Mouse (Mus musculus): Measurements from ENCODE around the gene Camta1. TPM values are rescaled to one million over a fixed set of nuclear protein-coding genes. Genes with fewer than 3 reads are reported as not detected.

Gene Camta1
- total RNA-seq, 2 experiments from 2014 or later, result 234 to 244 TPM

DNA sequence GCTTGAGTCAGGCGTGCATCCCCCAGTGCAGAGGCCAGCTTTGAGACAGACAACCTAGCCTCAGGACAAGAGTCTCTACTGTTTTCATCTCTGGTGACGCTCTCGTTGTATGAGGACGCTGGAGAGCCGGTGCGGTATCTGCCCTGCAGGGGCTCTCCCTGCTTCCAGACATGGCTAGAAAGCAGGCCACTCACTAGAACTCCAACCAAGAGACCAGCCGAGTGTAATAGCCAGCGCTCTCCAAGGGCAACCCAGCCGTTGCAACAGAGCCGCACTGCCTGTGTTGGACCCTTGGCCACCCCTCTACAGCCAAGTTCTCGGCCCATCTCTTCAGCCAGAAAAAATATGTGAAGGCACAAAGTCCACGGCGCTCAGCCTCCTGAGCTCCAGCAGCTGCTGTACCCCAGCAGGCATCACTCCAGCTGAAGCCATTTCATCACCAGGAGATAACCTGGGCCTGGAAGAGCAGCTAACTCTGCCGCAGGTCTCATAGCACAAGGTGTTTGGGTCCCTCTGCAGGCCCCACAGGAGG is 443.3 kb downstream of the Camta1 start:
- no peak for DNase-seq (ENCODE audit: low spot score)
- intact Hi-C loops (cut with DNase I), result no loop called here

DNA sequence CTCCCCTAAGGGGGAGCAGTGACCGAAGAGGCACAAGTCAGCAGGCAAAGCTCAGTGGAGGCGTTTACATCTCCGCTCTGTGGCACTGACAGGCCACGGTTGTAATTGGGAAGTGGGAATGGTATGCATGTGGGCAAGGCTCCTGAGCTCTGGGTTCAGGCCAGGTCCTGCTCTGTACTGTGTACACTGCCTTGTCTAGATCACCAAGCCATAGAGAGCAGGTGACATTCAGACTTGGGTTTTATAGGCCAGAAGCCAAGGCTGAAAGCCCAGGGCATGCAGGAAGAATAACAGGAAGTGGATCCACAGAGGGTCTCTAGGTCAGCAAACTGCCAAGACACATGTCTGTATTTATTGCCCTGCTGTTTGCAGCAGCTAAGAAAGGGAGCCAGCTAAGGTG is 445.9 kb downstream of the Camta1 start:
- intact Hi-C loops (cut with DNase I), result no loop called here
- DNase-seq (ENCODE audit: low spot score), result no peak

DNA sequence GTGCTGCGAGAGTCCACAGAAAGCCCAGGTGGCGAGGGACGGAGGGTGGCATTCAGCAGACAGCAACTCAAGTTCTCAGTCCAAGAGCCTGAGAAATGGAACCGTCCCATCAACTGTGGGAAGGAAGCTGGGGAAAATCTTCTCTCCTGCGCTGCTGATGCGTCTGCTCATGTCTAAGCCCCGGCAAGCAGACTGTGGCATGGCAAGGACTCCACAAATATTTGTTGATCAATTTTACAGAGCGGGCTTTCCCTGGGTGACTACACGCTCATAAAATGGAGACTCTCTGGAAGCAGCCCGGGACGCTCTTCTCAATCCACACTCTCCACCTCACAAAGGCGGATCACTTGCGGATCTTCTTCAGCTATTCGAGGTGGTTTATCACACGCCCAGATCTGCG is 446.3 kb downstream of the Camta1 start:
- no peak for DNase-seq (ENCODE audit: low spot score)
- intact Hi-C loops (cut with DNase I), result no loop called here

DNA sequence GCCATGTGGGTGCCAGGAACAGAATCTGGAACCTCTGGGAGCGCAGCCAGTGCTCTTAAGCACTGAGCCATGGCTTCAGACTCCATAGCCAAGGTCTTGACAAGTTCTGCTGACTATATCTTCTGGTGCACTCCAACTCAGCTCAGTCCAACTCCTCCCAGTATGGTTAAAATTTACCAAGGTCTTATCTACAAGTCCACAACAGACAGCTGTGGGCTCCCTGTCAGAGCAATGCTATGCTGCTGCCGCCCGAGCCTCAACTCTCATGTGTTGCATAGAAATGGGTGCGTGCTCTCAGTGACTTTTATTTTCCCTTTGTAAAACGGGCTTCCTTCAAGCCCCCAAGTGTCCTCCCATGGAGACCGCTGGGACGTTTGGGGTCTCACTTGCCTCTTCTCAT is 446.7 kb downstream of the Camta1 start:
- no peak for DNase-seq (ENCODE audit: low spot score)

DNA sequence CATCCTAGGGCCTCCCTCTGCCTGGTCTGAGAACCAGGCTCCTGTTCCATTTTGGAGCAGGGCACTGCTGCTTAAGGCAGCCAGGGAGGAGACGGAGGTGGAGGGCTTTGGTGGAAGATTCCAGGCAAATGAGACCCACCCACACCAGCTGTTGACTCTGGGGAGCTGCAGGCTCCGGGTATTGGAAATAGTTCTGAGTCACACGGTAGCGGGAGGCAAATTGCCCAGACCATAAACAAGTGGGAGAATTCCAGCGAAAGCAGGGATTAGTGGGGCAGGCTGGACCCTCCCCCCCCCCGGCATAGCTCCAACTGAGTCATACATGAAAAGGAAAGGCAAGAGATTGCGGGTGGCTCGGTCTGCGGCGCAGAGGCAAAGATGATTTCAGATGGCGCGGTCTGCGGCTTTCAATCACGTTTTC is 450.0 kb downstream of the Camta1 start:
- DNase-seq (ENCODE audit: low spot score), result peak; percentile 31
- intact Hi-C loops (cut with DNase I), result no loop called here

More for the DNA sequence above, 446.7 kb downstream of the Camta1 start:
- intact Hi-C loops (cut with DNase I), result no loop called here

DNA sequence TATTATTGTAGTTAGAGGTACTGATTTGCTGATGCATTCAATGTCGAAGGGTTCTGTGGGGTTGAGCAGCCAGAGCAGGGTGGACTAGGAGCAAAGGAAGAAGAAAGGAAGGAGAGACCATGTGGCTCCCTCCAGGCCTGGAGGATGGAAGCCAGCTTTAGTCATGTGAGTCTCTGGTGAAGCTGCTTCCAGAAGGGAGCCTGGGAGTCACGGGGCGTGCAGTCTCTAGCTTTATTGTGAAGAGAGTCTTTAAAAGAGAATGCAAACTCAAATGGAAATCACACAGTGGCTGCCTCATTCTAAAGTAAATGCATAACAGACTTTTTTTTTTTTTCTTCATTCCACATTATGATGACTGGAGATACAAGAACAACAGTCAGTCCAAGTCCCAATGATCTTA is 450.7 kb downstream of the Camta1 start:
- intact Hi-C loops (cut with DNase I), result no loop called here
- no peak for DNase-seq (ENCODE audit: low spot score)

DNA sequence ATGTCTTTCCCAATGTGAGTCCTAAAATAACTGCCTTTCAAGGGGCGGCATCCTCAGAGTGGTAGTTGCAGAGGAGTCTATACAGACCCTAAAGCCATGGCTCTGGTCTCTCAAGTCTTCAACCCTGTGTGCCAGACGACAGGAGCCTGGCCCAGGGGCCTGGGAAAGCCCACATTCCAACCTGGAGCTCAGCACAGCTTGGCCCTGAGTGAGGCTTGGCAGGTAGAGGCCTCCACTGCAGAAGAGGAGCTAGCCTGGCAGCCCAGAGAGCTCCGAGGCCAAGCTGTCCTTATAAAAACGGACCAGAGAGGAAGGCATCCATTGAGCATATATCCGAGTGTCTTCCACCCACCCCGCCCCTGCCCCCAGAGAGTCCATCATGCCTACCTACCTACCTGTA is 452.4 kb downstream of the Camta1 start:
- DNase-seq (ENCODE audit: low spot score), result no peak
- intact Hi-C loops (cut with DNase I), result no loop called here

DNA sequence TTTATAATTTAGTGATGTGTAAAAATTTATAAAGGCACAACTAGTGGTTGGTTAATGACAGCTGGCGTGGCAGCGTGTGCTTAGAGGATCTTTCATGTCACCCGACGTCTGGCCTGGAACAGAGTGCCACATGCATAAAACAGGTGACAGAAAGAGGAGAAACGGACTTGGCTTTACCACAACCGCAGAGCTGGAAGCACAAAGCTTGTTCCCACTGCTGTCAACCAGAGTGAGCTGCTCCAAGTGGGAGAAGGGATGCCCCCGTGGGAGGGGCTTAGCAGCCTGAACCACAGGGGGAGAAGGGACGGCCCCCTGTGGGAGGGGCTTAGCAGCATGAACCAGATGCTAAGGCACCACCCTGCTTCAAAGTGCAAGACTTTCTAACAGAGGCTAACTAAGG is 452.9 kb downstream of the Camta1 start:
- no peak for DNase-seq (ENCODE audit: low spot score)
- intact Hi-C loops (cut with DNase I), result no loop called here

DNA sequence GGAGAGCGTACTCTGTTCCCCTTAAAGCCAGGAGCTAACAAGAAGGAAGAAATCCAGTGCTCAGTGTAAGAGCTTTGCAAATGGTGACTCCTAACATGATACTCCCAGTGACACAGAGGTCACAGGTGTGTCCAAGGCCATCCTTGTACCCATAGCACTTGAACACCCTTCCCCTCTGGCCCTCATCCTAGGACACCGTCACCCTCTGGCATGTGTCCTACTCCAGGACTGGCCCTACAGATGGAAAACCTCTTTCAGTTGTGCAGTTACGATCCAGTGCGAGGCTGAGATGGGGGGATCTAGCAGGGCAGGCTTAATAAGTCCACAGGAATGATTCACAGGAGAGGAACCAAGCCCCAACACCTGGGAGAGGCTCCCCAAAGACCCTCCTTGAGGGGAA is 453.4 kb downstream of the Camta1 start:
- intact Hi-C loops (cut with DNase I), result no loop called here
- no peak for DNase-seq (ENCODE audit: low spot score)

DNA sequence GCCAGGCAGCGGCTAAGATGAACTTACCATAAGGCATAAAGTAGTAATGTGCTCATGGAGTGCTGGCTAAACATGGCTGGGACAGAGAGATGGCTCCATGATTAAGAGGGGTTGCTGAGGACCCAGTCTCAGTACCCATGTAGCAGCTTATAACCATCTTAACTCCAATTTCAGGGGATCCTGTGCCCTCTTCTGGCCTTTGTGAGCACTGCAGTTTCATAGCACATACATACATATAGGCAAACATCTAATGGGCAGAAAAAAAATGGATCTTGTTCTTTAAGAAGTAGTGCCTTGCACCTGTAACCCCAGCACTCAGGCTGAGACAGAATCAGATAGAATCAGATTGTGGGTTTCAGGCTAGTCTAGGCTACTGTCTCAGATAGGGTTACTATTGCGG is 454.5 kb downstream of the Camta1 start:
- DNase-seq (ENCODE audit: low spot score), result no peak
- intact Hi-C loops (cut with DNase I), result no loop called here

DNA sequence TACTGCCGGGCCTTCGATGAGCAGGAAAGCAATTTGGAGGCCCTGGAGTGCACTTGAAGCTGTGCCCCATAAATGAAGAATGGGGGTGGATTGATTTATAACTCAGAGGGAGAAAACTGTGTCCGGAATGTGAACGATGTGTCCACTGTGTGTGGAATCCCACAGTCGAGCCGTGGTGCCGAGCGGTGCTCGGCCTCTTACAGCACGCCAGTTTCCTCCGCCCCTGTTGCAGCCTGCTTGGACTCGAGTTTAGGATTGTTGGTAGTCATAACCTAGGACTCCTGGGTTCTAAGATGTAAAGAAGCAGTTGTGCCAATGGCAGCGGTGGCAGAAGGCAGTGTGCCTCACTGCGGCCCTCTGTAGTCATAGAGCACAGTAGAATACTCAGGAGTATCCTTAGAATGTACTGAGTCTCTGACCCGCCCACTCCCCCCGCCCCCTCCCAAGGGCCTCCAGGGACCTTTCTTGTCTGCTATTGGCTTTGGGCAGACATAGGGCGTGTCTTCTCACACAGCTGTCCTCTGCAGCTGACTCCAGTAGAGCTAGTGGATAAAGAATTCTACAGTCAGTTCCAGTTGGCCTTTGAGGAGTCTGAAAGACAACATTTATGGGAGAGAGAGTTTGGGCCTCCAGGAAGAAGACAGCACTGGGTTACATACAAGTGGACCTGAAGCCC is 457.0 kb downstream of the Camta1 start:
- intact Hi-C loops (cut with DNase I), result no loop called here
- no peak for DNase-seq (ENCODE audit: low spot score)

DNA sequence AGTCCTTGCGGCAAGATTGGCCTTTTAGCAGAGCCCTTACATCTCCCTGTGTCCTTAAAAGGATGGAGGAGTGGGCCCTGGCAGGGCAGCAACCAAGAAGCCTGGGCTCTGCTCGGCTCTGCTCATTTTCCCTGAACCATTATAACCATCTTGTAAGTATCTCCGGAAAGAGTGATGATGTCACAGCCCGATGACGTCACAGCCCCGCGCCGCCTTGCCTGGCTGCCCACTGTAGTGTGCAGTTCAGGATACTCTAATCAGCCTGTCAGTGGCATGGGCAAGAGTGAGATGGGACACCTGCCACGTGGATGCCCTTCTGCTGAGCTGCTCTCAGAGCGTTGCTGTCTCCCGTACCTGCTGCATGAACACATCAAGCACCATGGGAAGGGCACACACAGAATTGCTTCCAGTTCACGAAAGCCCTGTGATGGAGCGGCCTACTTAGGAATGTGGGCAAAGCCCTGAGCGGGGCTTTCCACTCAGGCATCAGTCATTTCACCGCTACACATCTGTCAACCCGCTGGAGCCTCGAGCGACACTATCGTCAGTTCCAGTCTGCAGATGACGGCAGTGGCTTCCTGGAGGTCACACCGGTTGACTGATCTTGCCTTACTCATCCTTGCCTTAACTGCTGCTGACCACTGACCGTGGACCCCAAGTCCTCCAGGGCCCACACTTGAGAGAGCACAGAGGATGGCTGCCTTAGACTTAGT is 459.8 kb downstream of the Camta1 start:
- intact Hi-C loops (cut with DNase I), result no loop called here
- no peak for DNase-seq (ENCODE audit: low spot score)

DNA sequence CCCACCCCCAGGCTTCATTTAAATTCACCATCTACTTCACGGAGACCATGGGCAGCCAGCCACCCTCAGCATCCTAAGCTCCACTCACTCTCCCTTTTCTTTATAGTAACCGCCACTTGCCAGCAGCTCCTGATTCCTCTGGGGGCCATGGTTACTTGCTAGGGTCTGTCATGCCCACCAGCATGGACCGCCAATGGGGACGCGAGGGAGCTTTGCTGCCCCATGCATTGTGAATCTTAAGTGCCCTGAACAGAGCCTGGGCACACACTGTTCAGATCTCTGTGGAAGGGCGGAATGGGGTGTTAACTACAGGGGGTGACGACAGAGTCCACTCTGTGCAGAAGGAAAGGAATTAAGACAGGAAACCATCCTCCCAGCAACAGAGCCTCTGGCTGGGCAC is 465.1 kb downstream of the Camta1 start:
- DNase-seq (ENCODE audit: low spot score), result no peak
- intact Hi-C loops (cut with DNase I), result no loop called here

DNA sequence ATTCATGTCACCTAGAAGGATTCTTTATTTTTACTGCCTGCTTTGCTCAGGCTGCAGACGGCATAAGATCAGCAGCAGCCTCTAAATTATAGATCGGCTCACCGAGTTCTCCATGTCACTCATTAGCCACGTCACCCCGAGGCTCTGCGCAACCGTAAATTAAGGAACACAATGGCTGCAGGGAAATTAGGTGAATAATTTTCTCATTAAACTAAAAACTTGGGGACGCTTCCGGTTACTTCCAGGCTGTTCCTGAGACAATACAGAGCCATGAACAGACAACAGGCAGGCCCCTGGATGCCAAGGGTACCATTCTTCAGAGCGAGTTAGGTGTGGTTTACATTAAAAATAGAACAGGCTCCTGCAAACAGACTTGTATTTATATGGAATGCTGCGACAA is 472.3 kb downstream of the Camta1 start:
- no peak for DNase-seq (ENCODE audit: low spot score)
- intact Hi-C loops (cut with DNase I), result no loop called here

DNA sequence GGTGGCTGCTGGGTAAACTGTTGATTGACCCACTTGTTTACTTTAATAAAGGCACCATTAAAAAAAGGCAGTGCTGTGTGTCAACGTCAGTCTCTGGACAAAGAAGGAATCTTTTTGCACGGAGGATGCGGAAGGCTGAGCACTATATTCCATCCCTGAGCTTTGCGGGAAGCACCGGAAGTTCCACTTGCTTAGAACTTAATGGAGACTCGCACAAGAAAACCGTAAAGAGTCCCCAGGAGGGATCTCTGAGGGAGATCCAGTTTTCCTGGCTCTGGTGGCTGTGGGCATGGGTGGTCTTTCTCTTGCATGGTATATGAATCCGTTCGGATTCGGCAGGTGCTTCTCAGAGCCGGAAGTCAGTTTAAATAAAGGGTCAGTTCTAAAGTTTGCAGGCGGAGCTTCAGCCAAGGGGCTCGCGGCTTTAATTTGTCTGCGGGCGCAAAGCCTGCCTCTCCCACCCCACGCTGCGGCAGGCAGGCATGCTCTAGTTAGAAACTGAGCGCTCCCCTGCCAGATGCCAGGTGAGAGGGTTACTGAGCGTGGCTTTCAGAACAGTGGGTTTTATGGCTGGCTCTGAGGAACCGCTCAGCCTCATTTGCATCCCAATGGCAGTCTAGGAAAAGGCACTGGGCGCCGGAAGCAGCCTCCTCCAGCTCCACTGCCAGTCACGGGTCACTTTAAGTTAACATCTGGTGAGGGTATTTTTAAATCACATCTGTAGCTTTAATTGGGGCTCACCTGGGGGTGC is 474.8 kb downstream of the Camta1 start:
- intact Hi-C loops (cut with DNase I), result no loop called here
- no peak for DNase-seq (ENCODE audit: low spot score)

DNA sequence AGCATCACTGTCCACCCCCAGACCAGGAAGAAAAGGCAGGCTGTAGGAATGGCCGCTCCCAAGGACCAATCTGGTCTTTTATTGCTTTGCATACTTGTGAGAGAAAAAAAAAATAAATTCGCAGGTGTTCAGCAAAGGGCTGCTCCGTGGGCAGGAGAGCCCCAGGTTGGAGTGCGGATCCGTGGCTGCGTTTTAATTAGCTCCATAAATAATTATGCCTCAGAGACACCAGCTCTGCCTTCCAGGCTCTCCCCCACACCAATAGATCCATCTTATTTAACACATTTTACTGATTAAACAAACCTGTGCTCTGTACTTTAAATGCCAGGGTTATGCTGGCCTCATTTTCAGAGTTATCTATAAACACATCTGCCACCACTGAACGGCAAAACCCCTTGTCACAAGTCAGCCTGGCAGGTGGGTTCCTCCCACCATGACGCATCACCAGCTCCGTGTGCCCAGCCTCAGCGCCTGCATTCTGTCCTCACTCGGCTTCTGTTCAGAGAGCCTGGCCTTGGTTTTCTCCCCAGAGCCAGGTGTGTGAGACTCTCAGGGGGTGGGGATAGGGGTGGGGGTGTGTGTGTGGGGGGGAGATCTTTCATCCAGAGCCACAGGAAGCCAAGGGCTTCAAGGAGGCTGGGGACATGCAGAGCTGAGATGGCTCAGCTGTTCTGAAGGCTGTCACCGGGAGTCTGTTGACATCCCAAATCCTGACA is 475.5 kb downstream of the Camta1 start:
- DNase-seq (ENCODE audit: low spot score), result no peak
- intact Hi-C loops (cut with DNase I), result no loop called here

DNA sequence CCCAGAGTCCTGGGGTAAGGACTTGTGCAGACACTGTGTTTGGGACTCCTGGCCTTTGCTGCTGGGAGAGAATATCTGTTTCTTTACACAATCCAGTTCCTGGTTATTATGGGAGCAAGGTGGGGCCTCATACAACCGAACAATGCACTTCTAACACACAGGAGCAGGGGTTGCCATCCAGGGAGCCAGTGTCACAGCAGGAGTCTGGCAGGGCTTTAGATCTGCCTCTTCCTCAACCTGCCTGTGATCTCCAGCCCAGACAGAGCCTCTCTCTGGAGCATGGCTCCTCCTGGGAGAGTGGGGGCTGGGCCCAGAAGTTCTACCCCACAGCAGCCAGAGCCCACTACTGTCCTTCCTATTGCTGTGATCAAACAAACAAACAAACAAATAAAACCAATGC is 483.9 kb downstream of the Camta1 start:
- no peak for DNase-seq (ENCODE audit: low spot score)
- intact Hi-C loops (cut with DNase I), result no loop called here

DNA sequence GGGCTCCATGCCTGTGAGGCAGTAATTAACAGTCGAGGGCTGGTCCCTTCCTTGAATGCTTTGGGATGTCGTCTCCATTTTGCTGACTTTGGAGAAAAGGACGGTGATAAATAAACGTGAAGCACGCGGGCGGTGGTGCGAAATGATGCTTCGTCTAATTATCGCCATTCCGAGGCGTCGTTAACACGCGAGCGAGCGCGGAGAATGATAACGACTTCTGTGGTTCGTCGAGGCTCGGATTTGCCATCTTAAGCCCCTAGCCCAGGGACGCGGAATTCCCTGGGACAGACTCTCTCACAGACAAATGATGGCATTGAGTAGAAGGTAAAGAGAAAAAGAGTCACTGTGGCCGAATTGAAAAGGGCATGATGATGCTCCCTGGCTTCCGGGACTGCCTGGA is 485.4 kb downstream of the Camta1 start:
- intact Hi-C loops (cut with DNase I), result no loop called here

DNA sequence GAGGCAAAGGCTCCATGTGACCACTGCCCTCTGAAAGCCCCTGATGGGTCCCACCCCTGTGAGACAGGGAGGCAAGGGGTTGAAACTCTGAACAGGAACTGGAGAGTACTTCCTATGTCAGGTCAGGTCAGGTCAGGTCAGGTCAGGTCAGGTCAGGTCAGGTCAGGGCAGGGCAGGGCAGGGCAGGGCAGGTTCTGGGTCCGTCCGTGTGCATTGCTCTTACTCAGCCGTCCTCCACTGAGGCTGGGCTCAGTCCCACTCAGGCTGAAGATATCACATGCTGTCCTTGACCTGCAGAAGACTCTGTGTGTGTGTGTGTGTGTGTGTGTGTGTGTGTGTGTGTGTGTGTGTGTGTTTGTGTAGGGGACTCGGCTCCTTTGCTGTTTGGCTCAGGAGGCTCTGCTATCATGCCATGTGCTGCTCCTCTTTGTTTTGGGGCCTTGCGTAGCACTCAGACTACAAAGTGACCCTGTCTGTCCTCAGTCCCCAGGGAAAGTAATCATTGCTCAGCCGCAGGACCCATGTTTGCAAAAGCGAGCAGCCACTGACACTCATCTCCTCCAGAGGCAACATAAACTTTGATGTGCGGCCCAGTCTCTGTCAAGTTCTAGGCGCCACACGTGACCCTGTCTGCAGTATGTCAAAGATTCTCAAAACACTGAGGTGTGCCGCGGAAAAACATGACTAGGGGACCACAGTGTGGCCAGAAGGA is 488.7 kb downstream of the Camta1 start:
- intact Hi-C loops (cut with DNase I), result no loop called here
- no peak for DNase-seq (ENCODE audit: low spot score)

More for the DNA sequence above, 485.4 kb downstream of the Camta1 start:
- DNase-seq (ENCODE audit: low spot score), result no peak
